Mouse (Mus musculus): ENCODE results near the gene Spon1.

GRCm38 (mm10) chr7:114080250-114080649 lies 314.5 kb downstream of the Spon1 start:
- TF ChIP-seq CTCF (IDR thresholded peaks at IDR 0.05; ENCODE audit: low read depth) = no peak
- TF ChIP-seq EP300 (optimal IDR thresholded peaks at IDR 0.05) = no peak
